Mouse (Mus musculus) C2C12 (cell line): ENCODE measurements at regions not wholly inside any gene's neighbourhood (a gene's known extent, or its start where the extent isn't known, plus 50 kb on each side); places are given as distances from the start of the nearest gene placed in this dataset.

Experiments
- CEBPB ChIP-seq: IDR thresholded peaks from one replicate; pipeline ENCODE4 v1.6.1; 2011; ENCODE audit warnings: low read depth, mild to moderate bottlenecking, control low read depth, moderate library complexity
- CTCF ChIP-seq: IDR thresholded peaks from one replicate; pipeline ENCODE4 v1.5.1; 2011; ENCODE audit not compliant: control insufficient read depth, insufficient read depth, insufficient read length
- MAX ChIP-seq: IDR thresholded peaks from one replicate; pipeline ENCODE4 v1.6.1; 2011; ENCODE audit warnings: mild to moderate bottlenecking, control low read depth
- MYOD1 ChIP-seq: IDR thresholded peaks from one replicate; pipeline ENCODE4 v1.6.1; 2011; ENCODE audit warnings: low read depth; ENCODE audit not compliant: control insufficient read depth, insufficient read length
- MYOG ChIP-seq: IDR thresholded peaks from one replicate; pipeline ENCODE4 v1.6.1; 2011; ENCODE audit not compliant: control insufficient read depth, insufficient read length; ENCODE audit errors: extremely low read depth
- USF1 ChIP-seq: IDR thresholded peaks from one replicate; pipeline ENCODE4 v1.6.1; 2011; ENCODE audit warnings: low read depth, mild to moderate bottlenecking, control low read depth, moderate library complexity

DNA sequence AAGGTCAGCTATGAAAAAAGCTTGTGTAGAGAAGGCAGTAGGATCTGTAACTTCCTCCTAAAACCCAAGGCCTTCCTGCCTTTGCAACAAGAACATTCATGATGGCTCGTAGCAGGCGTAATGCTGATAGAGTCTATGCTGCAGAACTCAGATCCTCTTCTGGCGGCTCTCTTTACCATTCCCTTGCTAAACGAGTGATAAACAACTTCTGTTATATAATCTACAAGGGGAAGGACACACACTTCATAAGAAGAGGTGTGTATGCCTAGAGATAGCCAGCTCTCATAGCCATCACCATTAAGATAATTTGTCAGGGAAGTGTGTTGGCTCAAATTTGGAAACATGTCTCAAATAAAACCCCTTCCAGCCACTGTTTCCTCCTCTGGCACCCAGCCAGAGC is 441.9 kb downstream of the Gpam start:
- no peak for TF ChIP-seq CEBPB
- TF ChIP-seq CTCF, result no peak
- no peak for TF ChIP-seq USF1
- no peak for TF ChIP-seq MYOD1
- no peak for TF ChIP-seq MAX
- no peak for TF ChIP-seq MYOG
